Mouse (Mus musculus) liver, embryonic 15.5 days (tissue): ENCODE data around the gene Gli2. TPM values are rescaled to one million over a fixed set of nuclear protein-coding genes. Genes with fewer than 3 reads are reported as not detected.

Experiments
- ATAC-seq: fragments of 200-750 bp; cut with Nextera tagmentation; 2 replicates; pipeline ENCODE4 v1.8.0; 2017; ENCODE audit warnings: moderate number of reproducible peaks, mild to moderate bottlenecking, moderate library complexity; ENCODE audit not compliant: insufficient read depth
- H3K27ac ChIP-seq: fragments of 300-500 bp; sonication (generic); replicated peaks from 2 replicates; pipeline ENCODE4 v1.5.1; 2015; ENCODE audit warnings: mild to moderate bottlenecking, inconsistent platforms
- H3K27me3 ChIP-seq: fragments of 300-500 bp; sonication (generic); 2 replicates; pipeline ENCODE4 v1.6.1; 2015; ENCODE audit warnings: mild to moderate bottlenecking, inconsistent platforms
- H3K36me3 ChIP-seq: fragments of 300-500 bp; sonication (generic); replicated peaks from 2 replicates; pipeline ENCODE4 v1.6.1; 2015; ENCODE audit warnings: moderate library complexity, mild to moderate bottlenecking, inconsistent platforms
- H3K4me1 ChIP-seq: fragments of 300-500 bp; sonication (generic); replicated peaks from 2 replicates; pipeline ENCODE4 v1.6.1; 2015; ENCODE audit warnings: inconsistent platforms
- H3K4me2 ChIP-seq: fragments of 300-500 bp; sonication (generic); 2 replicates; pipeline ENCODE4 v1.6.1; 2015; ENCODE audit warnings: moderate library complexity, mild to moderate bottlenecking, inconsistent platforms
- H3K4me3 ChIP-seq: fragments of 300-500 bp; sonication (generic); replicated peaks from 2 replicates; pipeline ENCODE4 v1.5.1; 2015; ENCODE audit warnings: mild to moderate bottlenecking, inconsistent platforms
- H3K9ac ChIP-seq: fragments of 300-500 bp; sonication (generic); 2 replicates; pipeline ENCODE4 v1.6.1; 2015; ENCODE audit warnings: moderate library complexity, mild to moderate bottlenecking, inconsistent platforms
- H3K9me3 ChIP-seq: fragments of 300-500 bp; sonication (generic); replicated peaks from 2 replicates; pipeline ENCODE4 v1.6.1; 2016; ENCODE audit warnings: inconsistent platforms
- WGBS: fragments of 180-500 bp; shearing (Covaris S2); methylation state at CpG from one replicate; pipeline ENCODE4 v1.1.7; 2015; ENCODE audit warnings: mixed read lengths; ENCODE audit not compliant: insufficient replicate concordance; 5-methylcytosine and 5-hydroxymethylcytosine counted together
- microRNA-seq: library from miRNA; unstranded; fragments of <30 nt; microRNA quantifications from one replicate; pipeline ENCODE4, GENCODE M21; 2016
- polyA plus RNA-seq: library from polyadenylated mRNA; unstranded; fragments of >200 nt; fragmentation: Nextera tagmentation; extraction: Ambion mirVana; gene quantifications from 2 replicates; pipeline ENCODE4 v1.2.1, GENCODE M21; 2015

Gene Gli2
- polyA plus RNA-seq, 1 experiment from 2014 or later = 0.35 TPM

GRCm38 (mm10) chr1:118787486-118787885 is 265.9 kb downstream of the Gli2 start:
- Histone ChIP-seq H3K4me1 (no peaks in the 10 kb centered on the region), H3K4me3 (no peak overlapping the region), H3K27ac (no peak overlapping the region), H3K27me3 (no peaks in the 10 kb centered on the region), H3K9me3 (no peaks in the 10 kb centered on the region), H3K4me2 (no peak overlapping the region), H3K36me3 (no peaks in the 10 kb centered on the region), H3K9ac (no peak overlapping the region)
- no peak for ATAC-seq
- 19% methylated on average over 3 of the region's 3 CpGs for WGBS

Small RNA genes within 50 kb of the gene (microRNA-seq; reads per million reads assigned to microRNA genes)
- gene Mir6346 = not detected
